Mouse (Mus musculus): Measurements from ENCODE around the gene Ctnnb1.
"Not testable (repeated sequence)": the region's sequence is repeated elsewhere in the genome, so short reads cannot be mapped to it uniquely, and the experiment has no call there.

Ctnnb1 gene

GRCm38 (mm10) chr9:120929081-120929480, at the start of gene Ctnnb1:
TSS of gene Ctnnb1 (plus strand) at chr9:120929216.
- no peak for DNase-seq (ENCODE audit: low read depth, low spot score)

- DNase-seq (ENCODE audit: low read depth, low spot score): no peak
Measured at GRCm38 (mm10) chr9:120880286-120880685, 48.7 kb upstream of the Ctnnb1 start.

- DNase-seq (ENCODE audit: low read depth, low spot score): no peak
Measured at GRCm38 (mm10) chr9:120881121-120881520, 47.9 kb upstream of the Ctnnb1 start.

GRCm38 (mm10) chr9:120881839-120882238, 47.2 kb upstream of the Ctnnb1 start:
- DNase-seq (ENCODE audit: low read depth, low spot score): no peak

- DNase-seq (ENCODE audit: low read depth, low spot score): no peak
Measured at GRCm38 (mm10) chr9:120884726-120885125, 44.3 kb upstream of the Ctnnb1 start.

GRCm38 (mm10) chr9:120887631-120888030, 41.4 kb upstream of the Ctnnb1 start:
- DNase-seq (ENCODE audit: low read depth, low spot score): no peak

- no peak for DNase-seq (ENCODE audit: low read depth, low spot score)
Measured at GRCm38 (mm10) chr9:120893435-120893834, 35.6 kb upstream of the Ctnnb1 start.

- DNase-seq (ENCODE audit: low read depth, low spot score): no peak
Measured at GRCm38 (mm10) chr9:120893971-120894370, 35.0 kb upstream of the Ctnnb1 start.

GRCm38 (mm10) chr9:120894376-120894775, 34.6 kb upstream of the Ctnnb1 start:
- DNase-seq (ENCODE audit: low read depth, low spot score): no peak

- DNase-seq (ENCODE audit: low read depth, low spot score): no peak
Measured at GRCm38 (mm10) chr9:120896502-120896901, 32.5 kb upstream of the Ctnnb1 start.

- DNase-seq (ENCODE audit: low read depth, low spot score): no peak
Measured at GRCm38 (mm10) chr9:120897269-120897668, 31.7 kb upstream of the Ctnnb1 start.

GRCm38 (mm10) chr9:120899833-120900232, 29.2 kb upstream of the Ctnnb1 start:
- no peak for DNase-seq (ENCODE audit: low read depth, low spot score)

- no peak for DNase-seq (ENCODE audit: low read depth, low spot score)
Measured at GRCm38 (mm10) chr9:120900338-120901274, 28.4 kb upstream of the Ctnnb1 start.

GRCm38 (mm10) chr9:120902562-120902961, 26.5 kb upstream of the Ctnnb1 start:
- no peak for DNase-seq (ENCODE audit: low read depth, low spot score)

GRCm38 (mm10) chr9:120908461-120908860, 20.6 kb upstream of the Ctnnb1 start:
- DNase-seq (ENCODE audit: low read depth, low spot score): no peak

- DNase-seq (ENCODE audit: low read depth, low spot score): no peak
Measured at GRCm38 (mm10) chr9:120913152-120913551, 15.9 kb upstream of the Ctnnb1 start.

GRCm38 (mm10) chr9:120914429-120914828, 14.6 kb upstream of the Ctnnb1 start:
- DNase-seq (ENCODE audit: low read depth, low spot score): no peak

GRCm38 (mm10) chr9:120914877-120915459, 14.0 kb upstream of the Ctnnb1 start:
- no peak for DNase-seq (ENCODE audit: low read depth, low spot score)

- not testable (repeated sequence) for DNase-seq (ENCODE audit: low read depth, low spot score)
Measured at GRCm38 (mm10) chr9:120917619-120918018, 11.4 kb upstream of the Ctnnb1 start.

GRCm38 (mm10) chr9:120918211-120918610, 10.8 kb upstream of the Ctnnb1 start:
- no peak for DNase-seq (ENCODE audit: low read depth, low spot score)

GRCm38 (mm10) chr9:120918642-120919041, 10.4 kb upstream of the Ctnnb1 start:
- no peak for DNase-seq (ENCODE audit: low read depth, low spot score)

- DNase-seq (ENCODE audit: low read depth, low spot score): no peak
Measured at GRCm38 (mm10) chr9:120919130-120919529, 9.9 kb upstream of the Ctnnb1 start.

- no peak for DNase-seq (ENCODE audit: low read depth, low spot score)
Measured at GRCm38 (mm10) chr9:120926126-120926525, 2.9 kb upstream of the Ctnnb1 start.

Data from retina, adult 2 months (tissue).